Mouse (Mus musculus): ENCODE measurements at regions not wholly inside any gene's neighbourhood (a gene's known extent, or its start where the extent isn't known, plus 50 kb on each side); places are given as distances from the start of the nearest gene placed in this dataset.

DNA sequence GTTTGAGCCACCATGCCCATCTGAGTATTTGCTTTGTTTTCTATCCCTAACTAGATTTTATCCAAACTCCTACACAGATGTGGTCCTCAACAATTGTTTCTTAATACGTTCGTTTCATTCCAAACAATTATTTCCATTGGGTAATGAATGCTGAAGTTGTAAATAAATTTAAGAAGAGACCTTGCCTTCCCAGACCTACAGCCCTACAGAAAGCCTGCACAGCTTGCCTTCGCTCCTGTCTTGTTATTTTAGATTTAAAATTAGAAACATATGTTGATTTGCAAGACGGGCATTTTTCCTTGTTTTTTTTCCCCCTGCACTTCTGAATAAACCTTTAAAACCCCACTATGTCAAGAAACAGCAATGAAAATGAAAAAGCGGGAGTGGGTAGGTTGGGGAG lies 181.9 kb downstream of the Fam76b start:
- TF ChIP-seq CTCF (IDR thresholded peaks at IDR 0.05; ENCODE audit: control insufficient read depth, insufficient read depth, low read length) (no peak), POLR2A (IDR thresholded peaks at IDR 0.05; ENCODE audit: borderline replicate concordance, control insufficient read depth, low read depth, low read length) (no peak)
- H3K4me1 ChIP-seq (ENCODE audit: control insufficient read depth, insufficient read depth, low read length), result no peaks in the 10 kb centered on the region
- 75% methylated on average over 5 of the region's 5 CpGs for WGBS
- no peak overlapping the region for H3K27ac ChIP-seq (ENCODE audit: control insufficient read depth, insufficient read depth, low read depth, low read length, poor library complexity)
- no peak overlapping the region for H3K4me3 ChIP-seq (replicated peaks; ENCODE audit: control insufficient read depth, low read depth, low read length)

DNA sequence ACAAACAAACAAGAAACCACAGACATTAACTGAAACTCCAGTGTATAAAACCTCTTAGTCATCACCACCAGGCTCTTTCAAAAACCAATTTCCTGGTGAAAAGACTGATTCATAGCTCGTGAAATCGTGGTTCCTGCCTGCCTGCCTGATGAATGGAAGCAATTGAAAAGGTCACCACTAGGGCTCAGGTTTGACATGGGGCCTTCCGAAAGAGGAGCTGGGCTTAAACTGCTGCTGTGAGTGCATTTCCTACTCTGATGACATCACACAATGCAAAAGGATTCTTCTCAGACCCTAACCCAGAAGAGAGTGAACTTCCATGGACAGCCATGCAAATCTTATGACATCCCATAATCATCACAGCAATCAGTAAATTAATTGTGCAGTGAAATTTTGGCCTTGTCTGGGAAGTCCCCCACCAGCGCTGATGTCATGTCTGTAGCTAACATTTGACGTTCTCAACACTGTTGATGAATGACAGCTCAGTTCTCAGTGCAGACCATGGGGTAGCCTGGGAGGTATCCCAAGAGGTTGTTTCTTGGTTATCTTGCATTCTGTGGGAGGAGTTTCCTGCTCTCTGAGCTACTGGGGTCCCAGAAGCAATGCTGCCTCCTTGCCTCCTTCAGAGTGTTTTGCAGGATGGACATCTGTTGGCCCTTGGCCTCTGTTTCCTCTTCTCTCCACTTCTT lies 182.9 kb downstream of the Fam76b start:
- TF ChIP-seq POLR2A (IDR thresholded peaks at IDR 0.05; ENCODE audit: borderline replicate concordance, control insufficient read depth, low read depth, low read length) (no peak), CTCF (IDR thresholded peaks at IDR 0.05; ENCODE audit: control insufficient read depth, insufficient read depth, low read length) (no peak)
- Histone ChIP-seq H3K27ac (ENCODE audit: control insufficient read depth, insufficient read depth, low read depth, low read length, poor library complexity) (no peak overlapping the region), H3K4me1 (ENCODE audit: control insufficient read depth, insufficient read depth, low read length) (no peaks in the 10 kb centered on the region), H3K4me3 (replicated peaks; ENCODE audit: control insufficient read depth, low read depth, low read length) (no peak overlapping the region)
- WGBS, result 40% methylated on average over 5 of the region's 5 CpGs

DNA sequence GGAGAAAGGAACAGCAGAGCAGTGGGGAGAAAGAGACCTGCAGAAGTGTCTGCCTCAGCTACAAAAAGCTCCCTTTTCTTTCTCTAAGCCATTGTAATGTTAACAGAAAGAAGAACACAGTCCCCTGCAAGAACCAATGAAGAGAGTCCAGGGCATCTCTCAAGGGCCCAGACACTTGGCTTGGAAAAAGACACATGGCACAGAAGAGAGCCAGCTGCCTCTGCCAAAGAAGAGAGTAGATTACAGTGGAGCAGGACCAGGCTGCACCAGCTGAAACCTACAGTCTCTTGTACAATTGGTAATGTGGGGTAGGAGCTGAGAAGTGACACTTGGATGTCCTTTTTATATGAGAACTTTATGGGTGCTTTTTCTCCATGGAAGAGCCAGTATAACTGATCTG lies 196.7 kb downstream of the Fam76b start:
- no peak for TF ChIP-seq CTCF (IDR thresholded peaks at IDR 0.05; ENCODE audit: control insufficient read depth, insufficient read depth, low read length)
- TF ChIP-seq POLR2A (IDR thresholded peaks at IDR 0.05; ENCODE audit: borderline replicate concordance, control insufficient read depth, low read depth, low read length), result no peak
- H3K27ac ChIP-seq (ENCODE audit: control insufficient read depth, insufficient read depth, low read depth, low read length, poor library complexity), result no peak overlapping the region
- no peak overlapping the region for H3K4me3 ChIP-seq (replicated peaks; ENCODE audit: control insufficient read depth, low read depth, low read length)
- H3K4me1 ChIP-seq (ENCODE audit: control insufficient read depth, insufficient read depth, low read length), result no peaks in the 10 kb centered on the region

GRCm38 (mm10) chr9:14024701-14025100 lies 197.2 kb downstream of the Fam76b start:
- H3K4me1 ChIP-seq (ENCODE audit: control insufficient read depth, insufficient read depth, low read length), result no peaks in the 10 kb centered on the region
- TF ChIP-seq CTCF (IDR thresholded peaks at IDR 0.05; ENCODE audit: control insufficient read depth, insufficient read depth, low read length), result no peak
- TF ChIP-seq POLR2A (IDR thresholded peaks at IDR 0.05; ENCODE audit: borderline replicate concordance, control insufficient read depth, low read depth, low read length), result no peak
- 62% methylated on average over 3 of the region's 3 CpGs for WGBS
- no peak overlapping the region for H3K27ac ChIP-seq (ENCODE audit: control insufficient read depth, insufficient read depth, low read depth, low read length, poor library complexity)
- no peak overlapping the region for H3K4me3 ChIP-seq (replicated peaks; ENCODE audit: control insufficient read depth, low read depth, low read length)

GRCm38 (mm10) chr9:14028056-14028455 lies 200.5 kb downstream of the Fam76b start:
- 71% methylated on average over 5 of the region's 5 CpGs for WGBS
- Histone ChIP-seq H3K4me1 (ENCODE audit: control insufficient read depth, insufficient read depth, low read length) (no peaks in the 10 kb centered on the region), H3K27ac (ENCODE audit: control insufficient read depth, insufficient read depth, low read depth, low read length, poor library complexity) (no peak overlapping the region), H3K4me3 (replicated peaks; ENCODE audit: control insufficient read depth, low read depth, low read length) (no peak overlapping the region)
- no peak for TF ChIP-seq POLR2A (IDR thresholded peaks at IDR 0.05; ENCODE audit: borderline replicate concordance, control insufficient read depth, low read depth, low read length)
- TF ChIP-seq CTCF (IDR thresholded peaks at IDR 0.05; ENCODE audit: control insufficient read depth, insufficient read depth, low read length), result no peak

DNA sequence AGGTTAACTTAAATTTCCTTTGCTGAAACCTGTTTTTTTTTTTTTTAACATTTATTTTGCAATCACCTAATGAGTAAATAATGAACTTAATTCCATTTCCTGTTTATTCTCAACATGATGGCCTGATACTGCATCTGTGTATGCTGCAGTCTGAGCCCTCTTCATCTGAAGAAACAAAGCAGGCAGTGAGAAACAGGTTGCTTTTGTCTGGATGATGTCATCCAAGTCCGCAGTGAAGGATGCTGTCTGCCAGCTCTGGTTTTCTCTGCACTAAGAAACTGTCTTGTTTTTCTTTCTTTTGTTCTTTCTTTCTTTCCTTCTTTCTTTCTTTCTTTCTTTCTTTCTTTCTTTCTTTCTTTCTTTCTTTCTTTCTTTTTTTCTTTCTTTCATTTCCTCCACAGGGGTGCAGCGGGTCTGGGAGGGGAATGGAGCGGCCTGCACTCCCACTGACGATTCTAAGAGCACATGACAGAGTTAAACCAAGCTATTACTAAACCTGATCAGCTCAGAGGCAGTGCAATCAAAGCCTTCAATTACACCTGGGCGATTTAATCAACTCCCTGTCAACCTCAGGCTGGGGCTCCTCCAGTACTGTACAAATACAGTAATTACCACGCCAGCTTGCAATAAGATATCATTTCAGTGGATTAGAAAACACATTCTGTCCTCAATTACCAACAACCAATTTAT lies 204.0 kb downstream of the Fam76b start:
- Histone ChIP-seq H3K27ac (ENCODE audit: control insufficient read depth, insufficient read depth, low read depth, low read length, poor library complexity) (no peak overlapping the region), H3K4me1 (ENCODE audit: control insufficient read depth, insufficient read depth, low read length) (no peaks in the 10 kb centered on the region), H3K4me3 (replicated peaks; ENCODE audit: control insufficient read depth, low read depth, low read length) (no peak overlapping the region)
- TF ChIP-seq CTCF (IDR thresholded peaks at IDR 0.05; ENCODE audit: control insufficient read depth, insufficient read depth, low read length) (no peak), POLR2A (IDR thresholded peaks at IDR 0.05; ENCODE audit: borderline replicate concordance, control insufficient read depth, low read depth, low read length) (no peak)
- 78% methylated on average over 6 of the region's 6 CpGs for WGBS

GRCm38 (mm10) chr9:14032048-14032362 lies 204.5 kb downstream of the Fam76b start:
- H3K27ac ChIP-seq (ENCODE audit: control insufficient read depth, insufficient read depth, low read depth, low read length, poor library complexity), result no peak overlapping the region
- no peaks in the 10 kb centered on the region for H3K4me1 ChIP-seq (ENCODE audit: control insufficient read depth, insufficient read depth, low read length)
- H3K4me3 ChIP-seq (replicated peaks; ENCODE audit: control insufficient read depth, low read depth, low read length), result no peak overlapping the region
- WGBS, result 83% methylated on average over 1 of the region's 1 CpGs
- TF ChIP-seq POLR2A (IDR thresholded peaks at IDR 0.05; ENCODE audit: borderline replicate concordance, control insufficient read depth, low read depth, low read length) (no peak), CTCF (IDR thresholded peaks at IDR 0.05; ENCODE audit: control insufficient read depth, insufficient read depth, low read length) (no peak)

GRCm38 (mm10) chr9:14035526-14035925 lies 208.0 kb downstream of the Fam76b start:
- H3K27ac ChIP-seq (ENCODE audit: control insufficient read depth, insufficient read depth, low read depth, low read length, poor library complexity), result no peak overlapping the region
- WGBS, result 83% methylated on average over 2 of the region's 2 CpGs

More at GRCm38 (mm10) chr9:14035526-14035925, 208.0 kb downstream of the Fam76b start:
- Histone ChIP-seq H3K4me1 (ENCODE audit: control insufficient read depth, insufficient read depth, low read length) (no peaks in the 10 kb centered on the region), H3K4me3 (replicated peaks; ENCODE audit: control insufficient read depth, low read depth, low read length) (no peak overlapping the region)
- TF ChIP-seq POLR2A (IDR thresholded peaks at IDR 0.05; ENCODE audit: borderline replicate concordance, control insufficient read depth, low read depth, low read length) (no peak), CTCF (IDR thresholded peaks at IDR 0.05; ENCODE audit: control insufficient read depth, insufficient read depth, low read length) (no peak)
